ENCODE assay signal across 13 mouse cellular contexts in the genomic region with DNA sequence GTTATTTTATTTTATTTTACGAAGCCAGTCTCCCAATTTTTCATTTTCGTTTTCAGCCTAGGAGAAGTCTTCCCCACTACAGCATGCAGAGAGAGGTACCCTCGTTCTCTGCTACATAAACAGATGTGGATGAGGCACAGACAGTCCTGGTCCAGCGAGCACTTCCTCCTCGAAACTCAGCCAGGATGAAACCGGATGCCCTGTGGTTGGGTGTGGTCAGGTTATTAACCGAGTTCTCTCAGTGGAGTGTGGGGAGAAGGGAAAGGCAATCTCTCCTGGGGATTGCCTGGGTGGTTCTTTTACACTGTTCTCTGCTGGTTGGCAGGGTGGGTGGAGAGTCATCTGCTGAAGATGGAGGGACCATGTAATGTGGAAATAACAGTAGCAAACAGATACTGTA. TPM values are rescaled to one million over a fixed set of nuclear protein-coding genes. Genes with fewer than 3 reads are reported as not detected.
A peak's percentile ranks its signal among the peaks of the same experiment; 100 is the strongest.
DNase-seq lines count a peak whose midpoint lies in the region; ATAC-seq and TF ChIP-seq lines count a peak whose summit lies in the region.
"Had no signal": no experiment of that assay in that cellular context is flagged by ENCODE, and none has a peak within 500 bp of the region (broad histone marks: within the 10 kb centered on the region; RNA-seq: fewer than 3 reads in every experiment).

No protein-coding gene starts in this region.

- no peak overlapping the region for H3K4me3 ChIP-seq in kidney, postnatal 0 days (replicated peaks; ENCODE audit: low read depth, low read length)
- H3K4me3 ChIP-seq in cerebellum, adult 2 months (replicated peaks; ENCODE audit: insufficient read depth, low read depth, low read length) = no peak overlapping the region
- H3K4me3 ChIP-seq: hindbrain, embryonic 15.5 days; limb, embryonic 12.5 days; stomach, embryonic 15.5 days had no signal

- TF ChIP-seq CTCF in kidney, postnatal 0 days (IDR thresholded peaks at IDR 0.05; ENCODE audit: low read depth) = no peak
- TF ChIP-seq CTCF in cerebellum, adult 2 months (IDR thresholded peaks at IDR 0.05; ENCODE audit: borderline replicate concordance, insufficient read depth, low read depth, low read length) = no peak

- no peak overlapping the region for H3K9ac ChIP-seq in kidney, postnatal 0 days (ENCODE audit: low read depth, low read length)
- H3K9ac ChIP-seq: hindbrain, embryonic 15.5 days; limb, embryonic 12.5 days; stomach, embryonic 15.5 days had no signal

- TF ChIP-seq POLR2A in cerebellum, adult 2 months (IDR thresholded peaks at IDR 0.05; ENCODE audit: borderline replicate concordance, insufficient read depth, low read length) = no peak

- WGBS in kidney, postnatal 0 days = 23% methylated on average over 7 of the region's 7 CpGs
- WGBS in cerebellum, adult 2 months = 54% methylated on average over 7 of the region's 7 CpGs

- no peak overlapping the region for H3K27ac ChIP-seq in kidney, postnatal 0 days
- no peak overlapping the region for H3K27ac ChIP-seq in cerebellum, adult 2 months (ENCODE audit: insufficient read depth, low read length)
- H3K27ac ChIP-seq: hindbrain, embryonic 15.5 days; limb, embryonic 12.5 days; stomach, embryonic 15.5 days had no signal

- ATAC-seq in kidney, postnatal 0 days (replicated peaks; ENCODE audit: low FRiP score, low read depth) = peak; percentile 29; the same call in 1 of the 2 replicates
- ATAC-seq in monocyte, adult 5-6 weeks (replicated peaks; ENCODE audit: insufficient number of reproducible peaks, low FRiP score, low TSS enrichment, poor library complexity, severe bottlenecking) = peak; percentile 89
- ATAC-seq: forebrain, embryonic 14.5 days had no signal

- peak; percentile 52 for DNase-seq in kidney, postnatal 0 days (ENCODE audit: low spot score)
- DNase-seq in kidney, postnatal 10 days = no peak
- peak; percentile 25 for DNase-seq in CD4-positive, CD25-positive, alpha-beta regulatory T cell, adult 2 months (ENCODE audit: low read depth, low spot score)
- DNase-seq in fibroblast of lung, adult 2 months (ENCODE audit: low read depth) = peak; percentile 11
- DNase-seq in urinary bladder, adult 2 months (ENCODE audit: low spot score) = no peak
- DNase-seq in testis, postnatal 10 days (ENCODE audit: low spot score) = no peak
- DNase-seq in cerebellum, adult 2 months = no peak
- DNase-seq: cerebellum, adult 8-10 months had no signal

- no peaks in the 10 kb centered on the region for H3K27me3 ChIP-seq in kidney, postnatal 0 days (ENCODE audit: insufficient read depth, low read length)
- no peaks in the 10 kb centered on the region for H3K27me3 ChIP-seq in cerebellum, adult 2 months (ENCODE audit: control insufficient read depth, insufficient read depth, low read length)
- H3K27me3 ChIP-seq: hindbrain, embryonic 15.5 days; limb, embryonic 12.5 days; stomach, embryonic 15.5 days had no signal

- no peaks in the 10 kb centered on the region for H3K4me1 ChIP-seq in kidney, postnatal 0 days (replicated peaks; ENCODE audit: insufficient read depth, low read length)
- H3K4me1 ChIP-seq in cerebellum, adult 2 months (ENCODE audit: control insufficient read depth, insufficient read depth, low read length) = no peaks in the 10 kb centered on the region
- H3K4me1 ChIP-seq: stomach, embryonic 15.5 days had no signal

- H3K9me3 ChIP-seq in kidney, postnatal 0 days (replicated peaks; ENCODE audit: low read length) = no peaks in the 10 kb centered on the region
- H3K9me3 ChIP-seq: hindbrain, embryonic 15.5 days; limb, embryonic 12.5 days; stomach, embryonic 15.5 days had no signal

- no peak overlapping the region for H3K4me2 ChIP-seq in kidney, postnatal 0 days (ENCODE audit: low read length)
- H3K4me2 ChIP-seq: hindbrain, embryonic 15.5 days; limb, embryonic 12.5 days; stomach, embryonic 15.5 days had no signal

- no peaks in the 10 kb centered on the region for H3K36me3 ChIP-seq in kidney, postnatal 0 days (ENCODE audit: insufficient read depth, low read length)
- H3K36me3 ChIP-seq: hindbrain, embryonic 15.5 days; limb, embryonic 12.5 days; stomach, embryonic 15.5 days had no signal

RNA-seq across cellular contexts. Expression of a gene that starts 40.6 kb away (rescaled TPM):
- 1,049 and 1,178 TPM in 2 replicates for polyA plus RNA-seq in kidney, postnatal 0 days (2015; fragmentation: Nextera tagmentation; extraction: Ambion mirVana)
- 1,699 to 1,884 TPM (median 1,722 TPM) in 3 replicates for total RNA-seq in monocyte, adult 5-6 weeks (2017)
- 504 and 577 TPM in 2 replicates for polyA plus RNA-seq in urinary bladder, adult 2 months (2012; rRNA removed)
- 385 and 442 TPM in 2 replicates for polyA plus RNA-seq in cerebellum, adult 2 months (2012; rRNA removed)

RNA-seq across cellular contexts. Expression of a gene that starts 41.7 kb away (rescaled TPM):
- polyA plus RNA-seq in kidney, postnatal 0 days (2015; fragmentation: Nextera tagmentation; extraction: Ambion mirVana) = 19.3 and 20.5 TPM in 2 replicates
- 24.3 to 29.6 TPM (median 27.1 TPM) in 3 replicates for total RNA-seq in monocyte, adult 5-6 weeks (2017)
- polyA plus RNA-seq in urinary bladder, adult 2 months (2012; rRNA removed) = 15.4 and 15.5 TPM in 2 replicates
- 15.6 and 16.8 TPM in 2 replicates for polyA plus RNA-seq in cerebellum, adult 2 months (2012; rRNA removed)

RNA-seq across cellular contexts. Expression of a gene that starts 58.8 kb away (rescaled TPM):
- 33.0 and 33.7 TPM in 2 replicates for polyA plus RNA-seq in kidney, postnatal 0 days (2015; fragmentation: Nextera tagmentation; extraction: Ambion mirVana)
- 16.4 to 20.7 TPM (median 20.3 TPM) in 3 replicates for total RNA-seq in monocyte, adult 5-6 weeks (2017)
- polyA plus RNA-seq in urinary bladder, adult 2 months (2012; rRNA removed) = 22.3 and 24.8 TPM in 2 replicates
- 8.5 and 9.8 TPM in 2 replicates for polyA plus RNA-seq in cerebellum, adult 2 months (2012; rRNA removed)

Comparison
In these comparisons a context has a peak if more than half of its experiments do, and no peak if none do; other contexts are left out.
1. DNase-seq: peak in kidney, postnatal 0 days (single experiment), CD4-positive, CD25-positive, alpha-beta regulatory T cell, adult 2 months (single experiment) and fibroblast of lung, adult 2 months (single experiment); none in kidney, postnatal 10 days (single experiment), urinary bladder, adult 2 months (single experiment), testis, postnatal 10 days (single experiment) and cerebellum, adult 2 months (0 of 2).